Comparison of ENCODE assay signal across 8 mouse cellular contexts in the genomic region with DNA sequence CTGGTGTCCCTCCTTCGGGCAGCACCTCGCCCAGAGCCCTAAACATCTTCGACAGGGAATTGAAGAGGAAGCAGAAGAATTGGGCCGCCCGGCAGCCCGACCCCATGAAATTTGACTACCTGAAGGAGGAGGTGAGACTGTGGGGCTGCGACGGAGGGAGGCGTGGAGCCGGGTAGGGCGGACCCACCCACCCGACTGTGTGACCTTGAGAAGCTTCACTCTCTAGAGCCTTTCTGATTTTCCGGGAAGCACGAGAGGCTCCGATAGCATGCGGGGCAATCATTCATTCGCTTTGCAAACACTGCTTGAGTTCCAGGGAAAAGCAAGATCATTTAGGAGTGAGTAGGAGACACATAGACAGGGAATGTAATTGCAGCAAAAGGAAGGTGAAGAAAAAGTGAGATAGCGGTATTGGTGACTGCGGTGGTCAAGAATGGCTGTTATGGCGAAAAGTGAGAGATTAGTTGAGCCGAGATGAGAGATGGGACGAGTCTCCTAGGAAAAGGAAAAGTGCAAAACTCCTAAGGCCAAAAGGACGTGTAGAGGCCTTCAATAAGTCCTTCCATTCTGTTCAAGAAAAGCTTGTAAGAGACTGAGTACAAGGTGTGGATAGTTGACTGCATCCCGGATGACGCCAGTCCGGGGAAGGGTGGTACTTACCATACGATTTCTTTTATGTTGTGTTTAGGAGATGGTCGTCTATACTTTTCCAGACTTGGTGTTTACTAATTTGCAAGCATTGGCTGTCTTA. TPM values are rescaled to one million over a fixed set of nuclear protein-coding genes. Genes with fewer than 3 reads are reported as not detected.
DNase-seq lines count a peak whose midpoint lies in the region; ATAC-seq and TF ChIP-seq lines count a peak whose summit lies in the region.

No protein-coding gene starts in this region.

- H3K4me2 ChIP-seq in hindbrain, embryonic 16.5 days (ENCODE audit: low read length), result peak overlapping the region; percentile 79
- peak overlapping the region; percentile 73 for H3K4me2 ChIP-seq in midbrain, embryonic 11.5 days

- H3K36me3 ChIP-seq in hindbrain, embryonic 16.5 days (ENCODE audit: control insufficient read depth, insufficient read depth, low read length), result peaks cover 3% of the 10 kb centered on the region
- no peaks in the 10 kb centered on the region for H3K36me3 ChIP-seq in midbrain, embryonic 11.5 days (ENCODE audit: control insufficient read depth, insufficient read depth, low read length)

- H3K27me3 ChIP-seq in hindbrain, embryonic 16.5 days (replicated peaks; ENCODE audit: control insufficient read depth, insufficient read depth, low read length), result no peaks in the 10 kb centered on the region
- H3K27me3 ChIP-seq in midbrain, embryonic 11.5 days (ENCODE audit: control insufficient read depth, insufficient read depth, low read length), result no peaks in the 10 kb centered on the region

- peak overlapping the region; percentile 91 for H3K9ac ChIP-seq in hindbrain, embryonic 16.5 days (ENCODE audit: low read depth, low read length)
- H3K9ac ChIP-seq in midbrain, embryonic 11.5 days (ENCODE audit: low read length), result peak overlapping the region; percentile 73

- 8% methylated on average over 28 of the region's 28 CpGs for WGBS in hindbrain, embryonic 16.5 days
- WGBS in midbrain, embryonic 11.5 days, result 9% methylated on average over 28 of the region's 28 CpGs

- intact Hi-C loops in gastrocnemius, adult 2 months (cut with DNase I), result loop anchor here (5.0 kb wide), 1 partner anchor 256 kb away; no protein-coding TSS in a partner anchor
- intact Hi-C loops in gastrocnemius, postnatal 14 days (cut with DNase I; ENCODE audit: low total_unique reads), result no loop called here

- no peak for TF ChIP-seq CTCF in gastrocnemius, adult 2 months (IDR thresholded peaks at IDR 0.05)

- peak overlapping the region; percentile 94 for H3K4me3 ChIP-seq in gastrocnemius, adult 2 months
- H3K4me3 ChIP-seq in hindbrain, embryonic 16.5 days (ENCODE audit: low read length), result peak overlapping the region; percentile 93
- peak overlapping the region; percentile 79 for H3K4me3 ChIP-seq in midbrain, embryonic 11.5 days (ENCODE audit: low read depth, low read length)

- peaks cover 21% of the 10 kb centered on the region for H3K4me1 ChIP-seq in hindbrain, embryonic 16.5 days (ENCODE audit: control insufficient read depth, insufficient read depth, low read depth, low read length)
- H3K4me1 ChIP-seq in midbrain, embryonic 11.5 days (ENCODE audit: control insufficient read depth, insufficient read depth, low read length), result peaks cover 9% of the 10 kb centered on the region

- no peaks in the 10 kb centered on the region for H3K9me3 ChIP-seq in hindbrain, embryonic 16.5 days (ENCODE audit: control insufficient read depth, low read length)
- no peaks in the 10 kb centered on the region for H3K9me3 ChIP-seq in midbrain, embryonic 11.5 days (ENCODE audit: control insufficient read depth, low read length)

- peak; percentile 86 for ATAC-seq in hindbrain, embryonic 16.5 days
- peak; percentile 86 for ATAC-seq in midbrain, embryonic 11.5 days (ENCODE audit: low FRiP score)

- H3K27ac ChIP-seq in gastrocnemius, adult 2 months, result peak overlapping the region; percentile 90
- peak overlapping the region; percentile 87 for H3K27ac ChIP-seq in hindbrain, embryonic 16.5 days (ENCODE audit: low read depth, low read length)
- no peak overlapping the region for H3K27ac ChIP-seq in midbrain, embryonic 11.5 days (ENCODE audit: low read depth, low read length)

- DNase-seq in gastrocnemius, adult 2 months, result no peak
- no peak for DNase-seq in gastrocnemius, postnatal 14 days
- DNase-seq in CD4-positive, CD25-positive, alpha-beta regulatory T cell, adult 2 months (ENCODE audit: low read depth, low spot score), result peak; percentile 13
- peak; percentile 28 for DNase-seq in embryo, embryonic 10.5 days (ENCODE audit: low spot score)
- DNase-seq in midbrain, embryonic 11.5 days (ENCODE audit: low spot score, missing footprints), result peak; percentile 92
- no peak for DNase-seq in adrenal gland, postnatal 25 days
- DNase-seq in Muller cell, postnatal 12 days (ENCODE audit: inconsistent ontology term), result no peak

RNA-seq across cellular contexts. Expression of a gene that starts 0.5 kb away (rescaled TPM):
- 10 to 100 TPM; 36.1 to 45.8 TPM for total RNA-seq in gastrocnemius, adult 2 months (2021)
- 10 to 100 TPM; 24.9 to 27.2 TPM for total RNA-seq in gastrocnemius, postnatal 14 days (2021)
- polyA plus RNA-seq in hindbrain, embryonic 16.5 days (2015; fragmentation: Nextera tagmentation; extraction: Ambion mirVana), result 62.5 and 72.4 TPM in 2 replicates
- 32.3 and 32.4 TPM in 2 replicates for polyA plus RNA-seq in midbrain, embryonic 11.5 days (2014; fragmentation: Nextera tagmentation; extraction: Ambion mirVana)
- total RNA-seq in adrenal gland, postnatal 25 days (2021), result 19.1 and 22.0 TPM in 2 replicates

RNA-seq across cellular contexts. Expression of a gene that starts 0.6 kb away (rescaled TPM):
- total RNA-seq in gastrocnemius, adult 2 months (2021), result 10 to 100 TPM; 12.1 to 12.9 TPM
- total RNA-seq in gastrocnemius, postnatal 14 days (2021), result 10 to 100 TPM; 11.7 to 12.9 TPM
- polyA plus RNA-seq in hindbrain, embryonic 16.5 days (2015; fragmentation: Nextera tagmentation; extraction: Ambion mirVana), result 16.2 TPM in 2 replicates
- 29.1 and 34.3 TPM in 2 replicates for polyA plus RNA-seq in midbrain, embryonic 11.5 days (2014; fragmentation: Nextera tagmentation; extraction: Ambion mirVana)
- total RNA-seq in adrenal gland, postnatal 25 days (2021), result 22.8 TPM in 2 replicates

RNA-seq across cellular contexts. Expression of a gene that starts 19.1 kb away (rescaled TPM):
- total RNA-seq in gastrocnemius, adult 2 months (2021), result not detected
- total RNA-seq in gastrocnemius, postnatal 14 days (2021), result not detected
- not detected in 2 replicates for polyA plus RNA-seq in hindbrain, embryonic 16.5 days (2015; fragmentation: Nextera tagmentation; extraction: Ambion mirVana)
- polyA plus RNA-seq in midbrain, embryonic 11.5 days (2014; fragmentation: Nextera tagmentation; extraction: Ambion mirVana), result not detected in 2 replicates
- total RNA-seq in adrenal gland, postnatal 25 days (2021), result not detected in 2 replicates

Comparison
In these comparisons a context has a peak if more than half of its experiments do, and no peak if none do; other contexts are left out.
1. DNase-seq: peak in CD4-positive, CD25-positive, alpha-beta regulatory T cell, adult 2 months (single experiment), embryo, embryonic 10.5 days (single experiment) and midbrain, embryonic 11.5 days (single experiment); none in gastrocnemius, adult 2 months (single experiment), gastrocnemius, postnatal 14 days (single experiment), adrenal gland, postnatal 25 days (single experiment) and Muller cell, postnatal 12 days (single experiment).
2. Peak in every context shown above with its lines, with median percentiles within 50 percentile points of each other: H3K4me3 ChIP-seq.